Mouse (Mus musculus): ENCODE results near the gene 2010300C02Rik.

The 2010300C02Rik gene

DNA sequence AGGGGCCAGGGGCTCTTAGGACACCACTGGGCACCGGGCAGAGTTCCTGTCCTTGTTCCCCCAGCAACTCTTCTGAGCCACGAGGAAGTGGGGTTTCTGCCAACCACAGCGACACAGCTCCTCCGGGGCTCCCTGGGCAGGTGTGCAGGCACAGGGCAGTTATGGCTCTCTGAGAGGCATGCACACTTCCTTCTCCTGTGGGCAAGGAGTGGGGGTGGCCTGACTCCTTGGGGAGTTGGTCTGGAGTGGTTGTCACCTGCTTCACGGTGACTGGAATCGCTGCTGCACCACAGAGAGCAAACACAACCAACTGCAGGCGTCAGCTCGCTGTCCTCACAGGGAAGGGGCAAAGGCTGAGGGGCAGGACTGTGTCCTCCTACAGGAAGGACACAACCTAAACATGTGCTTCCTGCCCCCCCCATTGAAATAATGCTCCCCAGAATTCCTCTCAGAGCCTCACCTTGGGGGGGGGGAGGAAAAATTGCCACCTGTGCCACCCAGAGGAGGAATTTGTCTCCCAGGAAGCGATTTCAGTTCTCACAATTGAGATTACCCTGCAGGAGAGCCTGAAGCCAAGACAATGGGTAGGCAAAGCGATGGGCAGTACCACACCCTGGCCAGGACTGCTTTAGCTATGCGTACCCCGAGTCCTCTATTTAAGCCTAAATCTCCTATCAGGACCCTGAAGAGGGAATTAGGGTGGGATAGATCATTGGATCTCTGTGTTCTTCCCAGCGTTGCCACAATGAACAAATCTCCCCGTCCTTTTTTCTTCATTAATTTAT lies 54.2 kb downstream of the 2010300C02Rik start:
- DNase-seq = peak in 1 of 2 experiments; percentile 6

DNA sequence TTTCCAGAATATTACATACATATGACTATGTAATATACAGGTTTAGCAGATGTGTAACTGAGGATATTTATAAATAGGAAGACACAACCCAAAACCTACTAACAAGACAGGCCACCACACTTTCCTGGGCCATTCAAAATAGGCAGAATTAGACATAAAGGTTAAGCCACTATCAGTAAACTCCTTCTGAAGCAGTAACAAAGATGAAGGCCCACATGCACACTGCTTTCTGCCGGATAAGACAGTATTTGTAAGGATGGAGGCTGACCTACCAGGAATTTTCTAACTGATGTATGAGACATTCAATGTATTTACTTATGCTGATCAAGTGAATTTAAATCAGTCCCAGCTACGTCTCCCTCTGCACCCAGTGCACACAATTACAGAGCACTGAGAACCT lies 55.4 kb downstream of the 2010300C02Rik start:
- no peak for DNase-seq

DNA sequence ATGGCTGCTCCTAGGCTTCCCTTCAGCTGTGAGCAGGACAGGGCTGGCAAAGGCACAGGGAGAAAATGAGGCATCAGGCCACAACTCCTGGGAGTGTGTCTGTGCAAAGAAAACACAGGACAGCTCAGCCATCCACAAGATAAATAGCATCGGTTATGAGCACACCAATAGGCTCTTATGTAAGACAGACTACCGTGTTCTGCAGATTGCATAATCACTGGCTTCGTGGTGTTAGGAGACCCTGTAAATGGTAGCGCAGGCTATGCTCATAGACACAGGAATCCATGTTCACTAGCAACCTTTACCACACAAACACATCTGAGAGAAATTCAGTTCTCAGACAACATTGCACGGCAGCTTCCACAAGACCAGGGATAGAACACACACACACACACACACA lies 56.3 kb downstream of the 2010300C02Rik start:
- DNase-seq = no peak

DNA sequence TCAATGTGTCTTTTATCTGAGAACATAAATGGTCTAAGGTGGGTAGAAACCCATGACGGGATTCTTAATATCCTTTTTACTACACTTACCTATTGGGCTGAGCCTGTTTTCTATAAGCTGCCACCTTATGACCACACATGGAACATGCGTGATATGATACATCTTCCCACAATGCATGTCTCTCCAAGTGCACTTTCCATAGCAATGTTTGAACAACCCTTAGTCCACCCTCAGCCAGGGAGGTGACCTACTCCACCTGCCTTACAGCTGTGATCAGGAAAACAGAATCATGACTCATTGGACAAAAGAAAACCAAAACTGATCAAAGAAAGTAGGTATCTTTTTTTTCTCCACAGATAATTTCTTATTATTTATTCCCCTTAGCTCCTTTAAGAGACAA lies 63.9 kb downstream of the 2010300C02Rik start:
- DNase-seq = no peak

DNA sequence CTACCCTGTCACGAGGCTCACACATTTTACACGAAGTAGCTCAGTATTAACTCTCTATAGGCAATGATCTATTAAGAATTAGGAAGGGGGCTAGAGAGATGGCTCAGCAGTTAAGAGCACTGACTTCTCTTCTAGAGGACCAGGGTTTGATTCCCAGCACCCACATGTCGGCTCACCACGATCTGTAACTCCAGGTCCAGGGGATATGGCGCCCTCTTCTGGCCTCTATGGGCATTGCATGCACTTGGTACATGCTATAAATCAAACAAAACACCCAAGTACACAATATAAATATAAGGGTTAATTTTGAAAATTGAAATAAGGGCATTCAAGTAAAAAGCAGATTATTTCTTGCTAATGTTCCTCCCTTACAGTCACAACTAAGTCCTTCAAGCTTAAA lies 65.9 kb downstream of the 2010300C02Rik start:
- no peak for DNase-seq

DNA sequence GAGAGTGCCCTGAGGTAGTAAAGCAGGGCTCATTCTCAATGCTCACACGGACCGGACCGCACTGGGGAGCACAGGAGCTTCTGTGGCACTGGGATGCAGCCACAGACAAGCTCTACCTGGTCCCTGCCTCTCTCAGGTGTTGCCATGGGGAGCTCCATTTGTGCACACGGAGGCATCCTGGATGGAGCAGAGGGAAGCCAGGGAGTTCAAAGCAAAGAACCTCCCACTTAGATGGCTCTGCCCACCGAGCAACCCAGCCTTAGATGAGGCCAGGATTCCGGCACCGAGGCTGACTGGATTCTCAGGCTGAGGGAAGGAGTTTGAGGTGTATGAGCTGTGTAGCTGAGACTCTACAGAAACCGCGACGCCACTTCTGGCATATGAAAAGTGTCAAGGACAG lies 72.8 kb downstream of the 2010300C02Rik start:
- DNase-seq = no peak

DNA sequence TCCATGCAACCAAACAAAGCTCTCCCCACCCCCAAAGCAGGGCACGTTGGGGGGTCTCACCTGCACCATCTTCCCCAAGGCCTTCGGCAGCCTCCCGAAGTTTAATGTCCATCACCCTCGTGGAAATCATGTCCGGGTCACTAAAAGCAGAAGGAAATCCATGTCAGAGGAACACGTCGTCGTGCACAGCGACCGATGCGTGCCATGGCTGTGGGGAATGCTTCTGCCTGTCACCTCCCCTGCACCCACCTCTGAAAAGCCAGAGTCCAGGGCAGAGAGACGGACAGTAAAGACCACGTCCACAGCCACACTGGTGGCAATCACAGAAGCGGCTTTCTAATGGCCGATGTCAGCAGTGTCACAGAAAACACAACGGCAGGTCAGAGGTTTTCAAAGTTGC lies 75.4 kb downstream of the 2010300C02Rik start:
- no peak for DNase-seq

DNA sequence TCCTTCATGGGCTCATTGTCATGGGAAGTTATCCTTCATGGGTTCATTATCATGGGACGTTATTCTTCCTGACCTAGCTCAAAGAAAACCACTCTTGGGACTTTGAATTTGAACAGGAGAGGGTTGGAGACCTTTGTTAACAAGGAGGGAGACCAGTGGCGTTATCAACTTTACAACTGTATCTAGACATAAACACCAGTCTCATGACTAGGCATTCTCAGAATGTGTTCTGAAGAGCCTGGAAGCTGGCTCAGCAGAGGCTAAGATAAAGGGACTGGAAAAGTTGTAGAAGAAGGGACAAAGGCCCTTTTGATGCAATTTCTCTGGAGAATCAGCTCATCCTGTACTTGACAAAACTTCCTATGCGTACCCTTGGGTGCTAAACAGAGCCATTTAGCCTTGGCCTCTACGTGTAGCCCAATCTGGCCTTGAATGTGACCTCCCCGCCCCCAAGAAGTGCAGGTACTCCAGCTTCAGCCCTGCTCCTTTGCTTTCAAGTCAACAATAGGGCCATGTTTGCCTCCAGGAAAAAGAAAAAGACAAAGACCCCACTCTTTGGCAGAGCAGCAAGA lies 76.0 kb downstream of the 2010300C02Rik start:
- no peak for DNase-seq

DNA sequence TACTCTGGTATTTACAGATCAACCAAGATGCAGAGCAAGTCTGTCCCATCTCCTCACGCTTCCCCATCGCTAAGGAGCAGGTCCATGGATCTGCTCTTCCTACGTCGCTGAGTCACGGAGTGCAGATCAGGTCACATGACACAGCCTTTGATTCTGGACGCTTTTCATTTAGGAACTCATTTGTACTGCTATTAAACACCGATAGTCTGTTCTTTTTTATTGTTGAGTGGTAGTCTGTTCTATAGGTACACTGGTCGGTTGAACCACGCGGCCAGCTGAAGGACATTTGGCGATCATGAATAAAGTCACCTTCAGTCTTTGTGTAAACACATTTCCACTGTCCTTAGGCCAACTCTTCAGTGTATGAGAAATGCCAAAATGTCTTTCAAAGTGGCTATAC lies 78.5 kb downstream of the 2010300C02Rik start:
- no peak for DNase-seq

DNA sequence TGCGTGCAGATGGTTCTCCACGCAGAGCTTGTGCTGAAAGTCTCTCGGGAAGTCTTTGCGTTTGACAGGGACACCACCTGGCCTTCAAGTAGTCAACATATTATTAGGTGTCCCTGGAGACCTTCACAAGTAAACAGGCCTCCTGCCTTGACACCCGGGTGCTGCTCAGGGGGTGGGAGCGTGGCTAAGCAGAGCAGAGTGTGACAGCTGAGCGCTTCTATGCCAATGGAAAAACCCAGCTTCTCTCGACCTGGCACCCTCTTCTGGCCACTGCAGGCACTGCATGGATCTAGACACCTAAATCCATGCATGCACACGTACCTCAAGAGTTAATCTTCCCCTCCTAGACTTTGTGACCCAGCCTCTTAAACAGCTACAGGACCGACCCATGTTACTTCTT lies 80.8 kb downstream of the 2010300C02Rik start:
- peak; percentile 73 to 76 for DNase-seq

DNA sequence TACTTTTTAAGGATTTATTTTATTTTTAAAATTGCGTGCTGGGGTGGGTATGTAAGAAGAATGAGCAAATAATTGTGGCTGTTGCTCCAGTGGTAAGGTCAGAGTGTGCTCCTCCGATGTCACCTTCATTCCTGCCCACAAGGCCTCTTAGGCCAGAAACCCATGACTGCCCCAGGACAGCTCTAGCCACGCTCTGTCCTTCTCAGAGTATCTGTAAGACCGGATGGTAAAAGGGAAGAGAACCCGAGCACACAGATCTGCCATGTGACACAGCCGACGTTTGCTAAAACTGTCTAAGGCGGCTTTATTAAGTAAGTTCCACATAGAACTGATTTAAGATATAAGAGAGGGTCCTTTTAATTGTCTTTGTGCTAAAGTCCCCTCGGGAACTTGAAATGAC lies 81.3 kb downstream of the 2010300C02Rik start:
- no peak for DNase-seq

DNA sequence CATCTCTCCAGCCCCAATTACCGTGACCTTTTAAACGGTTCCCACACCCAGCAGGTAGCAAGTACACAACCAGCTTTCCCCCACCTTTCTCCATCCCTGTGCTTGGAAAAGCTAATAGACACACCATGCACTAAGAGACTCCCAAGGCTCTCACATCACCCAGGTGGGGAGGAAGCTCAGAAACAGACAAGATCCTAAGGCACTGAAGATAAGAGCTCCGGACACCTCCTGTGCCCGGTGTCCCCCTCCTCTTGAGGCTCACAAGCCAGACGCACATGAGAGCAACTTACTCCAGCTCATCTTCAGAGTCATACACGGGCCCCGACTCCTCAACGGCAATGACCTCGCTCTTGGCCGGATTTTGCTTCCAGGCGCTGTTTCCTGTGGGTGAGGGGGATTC lies 82.3 kb downstream of the 2010300C02Rik start:
- DNase-seq = no peak

DNA sequence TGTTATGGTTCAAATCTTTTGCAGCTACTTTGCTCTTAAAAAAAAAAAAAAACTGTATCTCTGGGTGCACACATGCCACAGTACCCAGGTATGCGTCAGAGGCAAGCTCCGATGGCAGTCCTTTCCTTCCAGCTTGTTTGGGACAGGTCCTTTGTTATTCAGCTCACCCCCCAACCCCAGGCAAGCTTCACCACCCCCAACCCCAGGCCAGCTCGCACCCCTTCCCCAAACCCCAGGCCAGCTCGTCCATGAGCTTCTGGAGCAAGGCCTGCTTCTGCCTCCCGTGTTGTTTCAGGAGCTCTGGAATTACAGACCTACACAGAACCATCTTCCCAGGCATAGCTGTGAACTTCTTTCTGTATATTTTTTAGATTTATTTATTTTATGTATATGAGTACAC lies 83.1 kb downstream of the 2010300C02Rik start:
- DNase-seq = no peak

DNA sequence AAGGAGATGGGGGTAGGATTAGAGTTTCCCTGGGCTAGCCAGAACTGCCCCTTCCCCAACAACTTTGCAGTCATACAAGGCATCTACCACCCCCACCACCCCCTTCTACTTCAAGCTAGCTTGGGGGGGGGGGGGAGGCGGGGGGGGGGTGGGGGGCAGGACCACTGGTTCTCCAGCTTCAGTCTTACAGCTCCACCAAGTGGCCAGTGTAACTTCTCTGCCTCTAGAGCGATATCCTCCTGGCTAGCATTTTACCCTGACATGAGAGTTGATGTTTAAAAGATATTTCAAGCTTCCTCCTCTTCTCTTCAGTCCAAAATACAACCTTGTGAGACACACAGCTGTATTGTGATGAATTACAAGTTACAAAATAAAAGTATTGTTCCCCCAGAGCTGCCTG lies 83.7 kb downstream of the 2010300C02Rik start:
- peak; percentile 50 to 54 for DNase-seq

DNA sequence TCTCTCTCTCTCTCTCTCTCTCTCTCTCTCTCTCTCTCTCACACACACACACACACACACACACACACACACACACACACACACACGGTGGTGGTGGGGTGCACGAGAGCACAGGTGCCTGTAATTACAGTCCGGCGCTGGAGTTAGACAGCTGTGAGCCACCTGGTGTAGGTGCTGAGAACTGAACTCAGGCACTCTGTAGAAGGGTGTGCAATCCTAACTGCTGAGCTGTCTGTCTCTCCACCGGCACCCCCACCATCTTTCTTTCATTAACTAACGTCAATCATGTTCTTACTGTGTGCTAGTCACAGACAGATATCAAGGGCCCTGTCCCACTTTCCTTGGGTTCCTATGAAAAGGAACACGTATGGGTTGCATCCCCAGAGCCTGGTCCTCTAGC lies 84.2 kb downstream of the 2010300C02Rik start:
- DNase-seq = peak; percentile 28 to 51

DNA sequence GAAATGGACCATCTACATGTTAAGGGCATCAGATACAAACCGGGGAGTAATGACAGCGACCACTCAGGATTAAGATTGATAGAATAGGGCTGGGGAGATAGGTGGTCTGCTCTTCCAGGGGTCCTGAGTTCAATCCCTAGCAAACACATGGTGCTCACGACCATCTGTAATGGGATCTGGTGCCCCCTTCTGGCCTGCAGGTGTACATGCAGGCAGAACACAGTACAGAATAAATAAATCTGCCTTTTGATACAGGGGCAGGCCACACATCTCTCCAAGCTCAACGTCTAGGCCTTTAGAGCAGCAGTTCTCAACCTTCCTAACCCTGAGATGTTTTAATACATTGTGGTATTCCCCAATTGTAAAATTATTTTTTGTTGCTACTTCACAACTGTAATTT lies 85.2 kb downstream of the 2010300C02Rik start:
- DNase-seq = peak; percentile 63 to 68

DNA sequence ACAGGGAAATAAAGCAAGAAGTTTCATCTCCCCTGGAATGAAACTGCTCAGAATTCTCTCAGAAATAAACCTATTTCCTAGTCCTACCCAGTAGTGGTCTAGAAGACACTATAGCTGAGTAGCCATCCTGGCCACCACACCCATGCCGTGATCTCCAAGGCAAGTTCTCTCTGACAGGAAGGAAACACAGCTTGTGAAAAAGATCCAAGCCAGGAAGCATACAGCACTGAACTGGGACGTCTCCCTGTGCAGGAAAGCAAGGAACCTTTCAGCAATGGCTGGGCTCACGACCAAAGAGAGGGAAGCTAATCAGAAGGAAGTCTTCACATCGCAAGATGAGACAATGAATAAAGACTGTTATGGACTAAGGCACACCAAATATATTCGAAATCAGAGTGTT lies 86.4 kb downstream of the 2010300C02Rik start:
- DNase-seq = no peak

DNA sequence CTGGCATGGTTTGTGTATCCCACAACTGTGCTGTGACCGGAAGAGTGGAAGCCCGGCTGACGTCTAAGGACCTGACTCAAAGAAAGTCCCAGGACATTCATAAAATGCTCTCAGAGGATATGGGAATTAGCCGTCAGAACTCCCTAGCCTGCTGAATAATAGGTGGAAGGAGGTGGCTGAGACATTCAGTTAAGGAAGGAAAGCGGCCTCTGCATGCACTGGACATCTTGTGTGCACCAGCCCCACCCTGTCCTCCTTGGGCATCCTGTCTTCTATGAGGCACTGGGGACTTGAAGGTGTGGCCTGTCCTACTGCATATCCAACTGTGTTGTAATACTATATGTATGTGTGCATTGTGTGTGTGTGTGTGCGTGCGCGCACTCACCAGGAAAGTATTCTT lies 87.5 kb downstream of the 2010300C02Rik start:
- no peak for DNase-seq

DNA sequence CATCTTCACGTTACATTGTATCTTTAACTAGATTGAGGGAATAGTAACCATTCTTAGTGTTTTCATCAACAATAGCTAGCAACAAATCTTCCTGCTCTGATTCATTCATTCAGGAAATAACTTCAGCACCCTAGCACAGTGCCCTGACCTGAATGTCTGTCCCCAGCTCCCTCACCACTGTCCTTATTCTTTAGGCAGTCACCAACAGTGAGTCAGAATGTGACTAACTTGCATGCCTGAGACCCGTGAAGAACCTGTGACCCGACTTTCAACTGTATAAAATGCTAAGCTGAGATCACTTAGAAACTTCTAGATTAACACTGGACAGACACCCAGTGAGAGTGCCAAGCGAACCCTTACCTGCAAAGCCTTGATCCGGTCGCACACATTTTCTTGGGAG lies 88.4 kb downstream of the 2010300C02Rik start:
- DNase-seq = no peak

DNA sequence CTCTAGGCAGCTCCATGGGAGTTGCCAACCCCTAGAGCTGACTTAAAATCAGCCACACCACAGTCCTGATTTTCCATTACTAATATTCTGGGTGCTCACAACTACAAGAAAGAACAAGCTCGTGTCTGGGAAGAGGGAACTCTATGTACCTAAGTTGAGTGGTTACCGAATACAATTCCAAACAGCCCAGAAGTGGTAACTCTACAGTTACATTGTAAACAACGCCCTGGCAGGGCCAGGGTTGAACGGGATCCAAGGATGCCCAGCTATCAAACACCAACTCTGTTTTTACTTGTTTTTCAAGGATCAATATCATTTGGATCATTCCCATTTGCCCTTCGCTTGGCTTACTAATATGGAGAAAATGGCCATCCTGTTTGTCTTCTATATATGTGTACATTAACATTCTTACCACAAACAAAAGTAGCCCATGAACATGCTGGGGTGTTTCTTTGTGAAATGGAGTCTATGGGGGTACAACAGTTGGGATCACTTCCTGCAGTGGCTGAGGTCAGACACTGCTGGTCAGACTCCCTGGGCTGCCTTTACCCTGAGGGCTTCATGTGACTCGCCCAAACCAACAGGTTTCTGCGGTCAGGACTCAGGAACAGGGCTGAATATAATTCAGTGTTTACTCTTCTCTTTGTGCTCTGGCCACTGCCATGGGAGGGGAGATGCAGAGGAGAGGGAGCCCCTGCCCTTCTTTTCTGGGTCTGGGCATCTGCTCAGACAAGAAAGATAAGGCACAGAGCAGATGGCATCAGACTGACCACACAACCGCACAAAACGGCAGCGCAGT lies 89.3 kb downstream of the 2010300C02Rik start:
- no peak for DNase-seq

DNA sequence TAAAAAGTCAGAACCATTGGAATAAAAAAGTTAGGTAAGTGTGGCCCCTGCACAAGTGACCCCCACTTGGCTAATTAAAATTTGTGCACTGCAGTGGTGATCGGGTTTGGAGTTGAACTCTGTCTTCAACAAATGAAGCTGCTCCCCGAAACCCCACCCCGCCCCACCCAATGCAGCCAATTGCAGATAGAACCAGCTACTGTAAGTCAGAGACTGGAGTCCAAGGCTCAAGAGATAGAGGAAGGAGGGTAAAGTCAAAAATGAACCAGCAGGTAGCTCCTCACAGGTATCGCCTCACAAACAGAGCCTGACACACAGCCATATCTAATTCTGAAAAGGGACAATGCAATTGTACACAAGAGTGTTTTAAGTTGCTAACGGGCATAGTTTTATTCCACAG lies 90.0 kb downstream of the 2010300C02Rik start:
- DNase-seq = no peak

DNA sequence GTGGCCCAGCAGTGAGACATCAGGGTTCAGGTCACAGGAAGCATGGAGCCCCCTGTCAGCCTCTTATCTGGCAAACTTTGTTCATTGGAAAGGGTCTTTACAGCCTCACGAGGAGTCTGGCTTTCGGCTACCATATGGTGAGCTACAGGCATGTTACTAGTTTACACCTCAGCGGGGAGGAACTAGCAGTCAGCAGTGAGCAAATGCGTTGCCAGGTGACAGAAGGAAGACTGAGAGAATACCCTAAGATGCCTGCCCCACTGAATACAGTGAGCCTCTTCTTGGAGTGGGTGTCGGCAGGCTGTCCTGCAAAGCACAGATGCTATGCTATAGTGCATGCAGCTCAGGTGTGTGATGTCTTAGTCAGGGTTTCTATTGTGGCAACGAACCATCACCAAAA lies 91.1 kb downstream of the 2010300C02Rik start:
- no peak for DNase-seq

DNA sequence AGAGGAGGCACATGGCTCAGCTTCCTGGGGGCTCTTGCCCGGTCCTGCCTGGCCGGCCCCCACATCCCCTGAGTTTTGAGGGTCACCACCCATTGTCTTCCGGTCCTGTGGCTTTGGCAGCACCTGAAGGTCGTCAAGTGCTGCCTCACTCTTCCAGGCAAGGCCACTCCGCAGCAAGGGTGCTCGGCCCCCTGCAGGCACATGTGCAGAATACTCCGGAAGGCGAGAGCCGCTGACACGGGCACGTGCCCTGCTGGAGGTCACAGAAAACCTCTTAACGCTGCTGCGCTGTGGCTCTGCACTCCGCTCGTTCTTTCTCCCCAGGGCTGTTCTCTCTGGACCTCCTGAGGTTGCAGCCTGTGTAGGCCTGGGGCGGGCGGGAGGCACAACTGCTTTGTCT lies 95.7 kb downstream of the 2010300C02Rik start:
- DNase-seq = peak; percentile 55 to 67

DNA sequence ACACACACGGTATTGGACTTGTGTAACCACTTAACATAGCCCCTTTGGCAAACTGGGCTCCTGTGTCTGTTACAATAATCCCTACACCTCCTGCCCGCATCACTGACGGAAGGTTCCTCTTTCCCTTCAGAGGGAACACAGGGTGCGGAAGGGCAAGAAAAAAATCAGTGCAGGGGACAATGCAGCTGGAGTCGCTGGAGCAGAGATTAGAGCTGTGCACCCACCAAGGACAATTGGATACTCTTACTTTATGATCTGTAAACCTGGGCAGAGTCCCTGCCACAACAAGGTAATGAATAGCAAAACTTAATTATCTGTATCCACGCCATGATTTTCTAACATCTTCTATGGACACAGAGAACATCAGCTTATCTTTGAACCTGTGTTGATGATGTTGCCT lies 97.8 kb downstream of the 2010300C02Rik start:
- DNase-seq = no peak

All from thymus, postnatal 36 days (tissue).